11 mouse cellular contexts compared by ENCODE assay signal in the genomic region with DNA sequence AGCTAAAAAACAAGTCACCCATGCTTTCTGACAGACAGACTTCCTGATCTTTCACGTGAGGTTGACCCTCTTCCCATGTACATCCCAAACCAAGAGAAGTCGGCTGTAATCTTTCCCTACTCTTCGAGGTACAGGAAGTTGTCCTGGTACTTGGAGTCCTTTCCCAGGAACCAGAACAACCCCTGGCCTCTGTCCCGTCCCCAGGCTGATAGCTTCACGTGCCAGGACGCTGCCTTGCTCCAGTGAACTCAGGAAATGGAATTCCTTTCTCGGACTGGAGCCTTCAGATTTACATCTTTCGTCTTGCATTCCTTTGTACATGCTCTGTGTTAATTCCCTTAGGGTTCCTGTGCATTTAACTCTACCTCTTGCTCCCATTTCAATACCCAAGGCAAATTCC.
DNase-seq lines count a peak whose midpoint lies in the region; ATAC-seq and TF ChIP-seq lines count a peak whose summit lies in the region.
"Had no signal": no experiment of that assay in that cellular context is flagged by ENCODE, and none has a peak within 500 bp of the region (broad histone marks: within the 10 kb centered on the region; RNA-seq: fewer than 3 reads in every experiment).

No protein-coding gene starts in this region.

- intact Hi-C loops in left cerebral cortex, postnatal 10 days (cut with DNase I) = no loop called here

- no peak overlapping the region for H3K27ac ChIP-seq in midbrain, postnatal 0 days (ENCODE audit: low read depth, low read length)
- H3K27ac ChIP-seq: embryonic facial prominence, embryonic 15.5 days; limb, embryonic 10.5 days had no signal

- H3K36me3 ChIP-seq in midbrain, postnatal 0 days (ENCODE audit: insufficient read depth, low read length) = no peaks in the 10 kb centered on the region
- H3K36me3 ChIP-seq: embryonic facial prominence, embryonic 15.5 days; limb, embryonic 10.5 days had no signal

- no peak for ATAC-seq in midbrain, postnatal 0 days (ENCODE audit: low FRiP score)

- H3K9me3 ChIP-seq in midbrain, postnatal 0 days (ENCODE audit: low read length) = no peaks in the 10 kb centered on the region
- H3K9me3 ChIP-seq: embryonic facial prominence, embryonic 15.5 days; limb, embryonic 10.5 days had no signal

- peak; percentile 24 to 37 for DNase-seq in cerebellum, postnatal 14 days
- DNase-seq in cerebellum, adult 9-10 months = no peak
- DNase-seq in embryo, embryonic 10.5 days (ENCODE audit: low spot score) = peak; percentile 49
- DNase-seq in heart, postnatal 4 days = peak; percentile 44
- peak; percentile 62 for DNase-seq in lung, postnatal 14 days
- DNase-seq in thymus, postnatal 14 days = no peak
- DNase-seq in midbrain, postnatal 0 days (ENCODE audit: low spot score) = no peak
- DNase-seq in left cerebral cortex, postnatal 10 days (ENCODE audit: extremely low spot score in 1 of 2, low spot score in 2 of 2) = no peak
- DNase-seq: B cell, adult 2 months had no signal

- H3K27me3 ChIP-seq in midbrain, postnatal 0 days (ENCODE audit: insufficient read depth, low read length) = no peaks in the 10 kb centered on the region

- H3K4me2 ChIP-seq in midbrain, postnatal 0 days (ENCODE audit: low read depth, low read length, poor library complexity, severe bottlenecking) = no peak overlapping the region
- H3K4me2 ChIP-seq: embryonic facial prominence, embryonic 15.5 days had no signal

- H3K9ac ChIP-seq in midbrain, postnatal 0 days (replicated peaks; ENCODE audit: low read length, poor library complexity, severe bottlenecking) = no peak overlapping the region
- H3K9ac ChIP-seq: embryonic facial prominence, embryonic 15.5 days had no signal

- no peak overlapping the region for H3K4me3 ChIP-seq in midbrain, postnatal 0 days (ENCODE audit: low read depth, low read length)
- H3K4me3 ChIP-seq: embryonic facial prominence, embryonic 15.5 days; limb, embryonic 10.5 days had no signal

- WGBS in midbrain, postnatal 0 days = 37% methylated on average over 8 of the region's 8 CpGs

- H3K4me1 ChIP-seq in midbrain, postnatal 0 days (ENCODE audit: insufficient read depth, low read length) = no peaks in the 10 kb centered on the region

- TF ChIP-seq CTCF in midbrain, postnatal 0 days (IDR thresholded peaks at IDR 0.05) = no peak

Comparison
In these comparisons a context has a peak if more than half of its experiments do, and no peak if none do; other contexts are left out.
1. DNase-seq: peak in cerebellum, postnatal 14 days (2 of 2), embryo, embryonic 10.5 days (single experiment), heart, postnatal 4 days (single experiment) and lung, postnatal 14 days (single experiment); none in cerebellum, adult 9-10 months (single experiment), thymus, postnatal 14 days (single experiment), midbrain, postnatal 0 days (single experiment) and left cerebral cortex, postnatal 10 days (0 of 2).